ENCODE assay signal across 17 mouse cellular contexts in genomic region chr7:110387565-110387964, GRCm38 (mm10).
DNase-seq lines count a peak whose midpoint lies in the region; ATAC-seq and TF ChIP-seq lines count a peak whose summit lies in the region.
"Had no signal": no experiment of that assay in that cellular context is flagged by ENCODE, and none has a peak within 500 bp of the region (broad histone marks: within the 10 kb centered on the region; RNA-seq: fewer than 3 reads in every experiment).

No protein-coding gene starts in this region.

- H3K27me3 ChIP-seq in heart, embryonic 15.5 days: no peaks in the 10 kb centered on the region
- H3K27me3 ChIP-seq in heart, adult 2 months (ENCODE audit: control insufficient read depth, insufficient read depth, low read length): no peaks in the 10 kb centered on the region
- H3K27me3 ChIP-seq in midbrain, embryonic 10.5 days (ENCODE audit: low read depth, poor library complexity, severe bottlenecking): no peaks in the 10 kb centered on the region
- H3K27me3 ChIP-seq in midbrain, embryonic 15.5 days (replicated peaks): no peaks in the 10 kb centered on the region
- no peaks in the 10 kb centered on the region for H3K27me3 ChIP-seq in embryonic facial prominence, embryonic 14.5 days (replicated peaks; ENCODE audit: control insufficient read depth, insufficient read depth, low read length)
- H3K27me3 ChIP-seq: embryonic facial prominence, embryonic 15.5 days; forebrain, embryonic 13.5 days; liver, embryonic 12.5 days; neural tube, embryonic 12.5 days had no signal

- H3K27ac ChIP-seq in heart, embryonic 15.5 days: peak overlapping the region; percentile 44; the same call in 1 of the 2 replicates
- H3K27ac ChIP-seq in heart, adult 2 months: no peak overlapping the region
- 0 out of 2 replicates have a peak overlapping the region, but pooled peaks have one; percentile 20 for H3K27ac ChIP-seq in midbrain, embryonic 10.5 days (replicated peaks)
- H3K27ac ChIP-seq in midbrain, embryonic 15.5 days: no peak overlapping the region
- 0 out of 2 replicates have a peak overlapping the region, but pooled peaks have one; percentile 8 for H3K27ac ChIP-seq in embryonic facial prominence, embryonic 14.5 days (replicated peaks; ENCODE audit: low read depth, low read length)
- H3K27ac ChIP-seq: embryonic facial prominence, embryonic 15.5 days; forebrain, embryonic 13.5 days; liver, embryonic 12.5 days; neural tube, embryonic 12.5 days had no signal

- DNase-seq in heart, adult 2 months: no peak
- DNase-seq in midbrain, embryonic 10.5 days (ENCODE audit: low spot score): no peak
- DNase-seq in NIH3T3 (ENCODE audit: low read depth): peak; percentile 42
- peak; percentile 12 for DNase-seq in embryonic facial prominence, embryonic 14.5 days (ENCODE audit: low spot score)
- no peak for DNase-seq in adrenal gland, postnatal 36 days
- DNase-seq in left cerebral cortex, adult 18-20 months (ENCODE audit: low spot score in 2 of 2): no peak
- DNase-seq: adrenal gland, postnatal 10 days; cerebellum, adult 9-11 months; kidney, adult 18-20 months; kidney, postnatal 36 days; thymus, postnatal 25 days had no signal

- TF ChIP-seq CTCF in heart, adult 2 months (IDR thresholded peaks at IDR 0.05): no peak

- intact Hi-C loops in heart, adult 2 months (cut with DNase I): no loop called here

- H3K79me2 ChIP-seq in heart, adult 2 months (replicated peaks; ENCODE audit: control insufficient read depth, insufficient read depth, low read length): no peaks in the 10 kb centered on the region

- TF ChIP-seq EP300 in heart, adult 2 months (IDR thresholded peaks at IDR 0.05; ENCODE audit: insufficient read depth, low read depth, low read length): no peak

- WGBS in heart, embryonic 15.5 days: 37% methylated on average over 2 of the region's 2 CpGs
- WGBS in heart, adult 2 months: 53% methylated on average over 2 of the region's 2 CpGs
- WGBS in midbrain, embryonic 10.5 days: 49% methylated on average over 2 of the region's 2 CpGs
- WGBS in midbrain, embryonic 15.5 days: 41% methylated on average over 2 of the region's 2 CpGs
- WGBS in embryonic facial prominence, embryonic 14.5 days: 44% methylated on average over 2 of the region's 2 CpGs

- peaks cover 3% of the 10 kb centered on the region; the same call in 1 of the 2 replicates for H3K4me1 ChIP-seq in heart, embryonic 15.5 days (replicated peaks)
- H3K4me1 ChIP-seq in heart, adult 2 months (ENCODE audit: control insufficient read depth, insufficient read depth, low read length): peaks cover 4% of the 10 kb centered on the region
- peaks cover 5% of the 10 kb centered on the region for H3K4me1 ChIP-seq in midbrain, embryonic 10.5 days
- H3K4me1 ChIP-seq in midbrain, embryonic 15.5 days: no peaks in the 10 kb centered on the region
- H3K4me1 ChIP-seq in embryonic facial prominence, embryonic 14.5 days (ENCODE audit: control insufficient read depth, insufficient read depth, low read length): no peaks in the 10 kb centered on the region
- H3K4me1 ChIP-seq: embryonic facial prominence, embryonic 15.5 days; liver, embryonic 12.5 days; neural tube, embryonic 12.5 days had no signal

- no peaks in the 10 kb centered on the region for H3K9me3 ChIP-seq in heart, embryonic 15.5 days (replicated peaks)
- H3K9me3 ChIP-seq in midbrain, embryonic 10.5 days (replicated peaks): no peaks in the 10 kb centered on the region
- H3K9me3 ChIP-seq in midbrain, embryonic 15.5 days: no peaks in the 10 kb centered on the region
- H3K9me3 ChIP-seq in embryonic facial prominence, embryonic 14.5 days (ENCODE audit: control insufficient read depth, low read length): no peaks in the 10 kb centered on the region
- H3K9me3 ChIP-seq: embryonic facial prominence, embryonic 15.5 days; forebrain, embryonic 13.5 days; liver, embryonic 12.5 days; neural tube, embryonic 12.5 days had no signal

- no peak for TF ChIP-seq POLR2A in heart, adult 2 months (IDR thresholded peaks at IDR 0.05; ENCODE audit: insufficient read depth, low read depth, low read length)

- no peak overlapping the region for H3K4me3 ChIP-seq in heart, embryonic 15.5 days
- H3K4me3 ChIP-seq in heart, adult 2 months: no peak overlapping the region
- H3K4me3 ChIP-seq in midbrain, embryonic 10.5 days: no peak overlapping the region
- H3K4me3 ChIP-seq in midbrain, embryonic 15.5 days: no peak overlapping the region
- no peak overlapping the region for H3K4me3 ChIP-seq in embryonic facial prominence, embryonic 14.5 days (ENCODE audit: low read depth, low read length)
- H3K4me3 ChIP-seq: embryonic facial prominence, embryonic 15.5 days; forebrain, embryonic 13.5 days; liver, embryonic 12.5 days; neural tube, embryonic 12.5 days had no signal

- no peak overlapping the region for H3K9ac ChIP-seq in heart, embryonic 15.5 days
- H3K9ac ChIP-seq in heart, adult 2 months (ENCODE audit: low read depth, low read length): no peak overlapping the region
- no peak overlapping the region for H3K9ac ChIP-seq in midbrain, embryonic 15.5 days
- no peak overlapping the region for H3K9ac ChIP-seq in embryonic facial prominence, embryonic 14.5 days (ENCODE audit: low read depth, low read length)
- H3K9ac ChIP-seq: embryonic facial prominence, embryonic 15.5 days; forebrain, embryonic 13.5 days; liver, embryonic 12.5 days; neural tube, embryonic 12.5 days had no signal

- no peak for ATAC-seq in heart, embryonic 15.5 days (replicated peaks; ENCODE audit: insufficient number of reproducible peaks, insufficient read depth, low FRiP score, low read depth)
- no peak for ATAC-seq in midbrain, embryonic 15.5 days (replicated peaks)
- no peak for ATAC-seq in embryonic facial prominence, embryonic 14.5 days (ENCODE audit: low read depth)
- ATAC-seq: forebrain, embryonic 13.5 days; liver, embryonic 12.5 days had no signal

- no peak overlapping the region for H3K4me2 ChIP-seq in heart, embryonic 15.5 days
- H3K4me2 ChIP-seq in midbrain, embryonic 15.5 days: no peak overlapping the region
- H3K4me2 ChIP-seq in embryonic facial prominence, embryonic 14.5 days (ENCODE audit: low read depth, low read length): no peak overlapping the region
- H3K4me2 ChIP-seq: embryonic facial prominence, embryonic 15.5 days; forebrain, embryonic 13.5 days; liver, embryonic 12.5 days; neural tube, embryonic 12.5 days had no signal

- H3K36me3 ChIP-seq in heart, embryonic 15.5 days: no peaks in the 10 kb centered on the region
- H3K36me3 ChIP-seq in heart, adult 2 months (ENCODE audit: control insufficient read depth, insufficient read depth, low read length): peaks cover 2% of the 10 kb centered on the region
- H3K36me3 ChIP-seq in midbrain, embryonic 10.5 days: peaks cover 4% of the 10 kb centered on the region; the same call in 1 of the 2 replicates
- no peaks in the 10 kb centered on the region for H3K36me3 ChIP-seq in midbrain, embryonic 15.5 days (replicated peaks)
- H3K36me3 ChIP-seq in embryonic facial prominence, embryonic 14.5 days (ENCODE audit: control insufficient read depth, insufficient read depth, low read length): no peaks in the 10 kb centered on the region
- H3K36me3 ChIP-seq: embryonic facial prominence, embryonic 15.5 days; liver, embryonic 12.5 days; neural tube, embryonic 12.5 days had no signal

Comparison
In these comparisons a context has a peak if more than half of its experiments do, and no peak if none do; other contexts are left out.
1. H3K27ac ChIP-seq: peak in heart, embryonic 15.5 days (single experiment), midbrain, embryonic 10.5 days (single experiment) and embryonic facial prominence, embryonic 14.5 days (single experiment); none in heart, adult 2 months (single experiment) and midbrain, embryonic 15.5 days (single experiment).
2. DNase-seq: peak in NIH3T3 (single experiment) and embryonic facial prominence, embryonic 14.5 days (single experiment); none in heart, adult 2 months (0 of 2), midbrain, embryonic 10.5 days (single experiment), adrenal gland, postnatal 36 days (0 of 2) and left cerebral cortex, adult 18-20 months (0 of 2).